Mouse (Mus musculus): ENCODE measurements at regions not wholly inside any gene's neighbourhood (a gene's known extent, or its start where the extent isn't known, plus 50 kb on each side); places are given as distances from the start of the nearest gene placed in this dataset.

- DNase-seq (ENCODE audit: extremely low read depth, insufficient read length, low spot score): no peak
Measured at GRCm38 (mm10) chr1:39047316-39047715, 61.9 kb downstream of the Pdcl3 start.

- no peak for DNase-seq (ENCODE audit: extremely low read depth, insufficient read length, low spot score)
Measured at GRCm38 (mm10) chr1:39057304-39057703, 71.9 kb downstream of the Pdcl3 start.

GRCm38 (mm10) chr1:39062509-39062908 lies 77.1 kb downstream of the Pdcl3 start:
- no peak for DNase-seq (ENCODE audit: extremely low read depth, insufficient read length, low spot score)

- DNase-seq (ENCODE audit: extremely low read depth, insufficient read length, low spot score): no peak
Measured at GRCm38 (mm10) chr1:39063666-39064385, 78.4 kb downstream of the Pdcl3 start.

GRCm38 (mm10) chr1:39064781-39065180 lies 79.4 kb downstream of the Pdcl3 start:
- DNase-seq (ENCODE audit: extremely low read depth, insufficient read length, low spot score): no peak

- no peak for DNase-seq (ENCODE audit: extremely low read depth, insufficient read length, low spot score)
Measured at GRCm38 (mm10) chr1:39067901-39068300, 82.5 kb downstream of the Pdcl3 start.

- no peak for DNase-seq (ENCODE audit: extremely low read depth, insufficient read length, low spot score)
Measured at GRCm38 (mm10) chr1:39069086-39069655, 83.8 kb downstream of the Pdcl3 start.

- no peak for DNase-seq (ENCODE audit: extremely low read depth, insufficient read length, low spot score)
Measured at GRCm38 (mm10) chr1:39069676-39070075, 84.3 kb downstream of the Pdcl3 start.

- no peak for DNase-seq (ENCODE audit: extremely low read depth, insufficient read length, low spot score)
Measured at GRCm38 (mm10) chr1:39075966-39076365, 90.6 kb downstream of the Pdcl3 start.

GRCm38 (mm10) chr1:39078584-39079315 lies 93.3 kb downstream of the Pdcl3 start:
- no peak for DNase-seq (ENCODE audit: extremely low read depth, insufficient read length, low spot score)

- no peak for DNase-seq (ENCODE audit: extremely low read depth, insufficient read length, low spot score)
Measured at GRCm38 (mm10) chr1:39083911-39084826, 98.8 kb downstream of the Pdcl3 start.

GRCm38 (mm10) chr1:39086273-39086672 lies 100.9 kb downstream of the Pdcl3 start:
- no peak for DNase-seq (ENCODE audit: extremely low read depth, insufficient read length, low spot score)

- DNase-seq (ENCODE audit: extremely low read depth, insufficient read length, low spot score): no peak
Measured at GRCm38 (mm10) chr1:39089875-39090274, 103.7 kb upstream of the Npas2 start.

- DNase-seq (ENCODE audit: extremely low read depth, insufficient read length, low spot score): no peak
Measured at GRCm38 (mm10) chr1:39091121-39091520, 102.4 kb upstream of the Npas2 start.

GRCm38 (mm10) chr1:39091638-39092037 lies 101.9 kb upstream of the Npas2 start:
- DNase-seq (ENCODE audit: extremely low read depth, insufficient read length, low spot score): no peak

GRCm38 (mm10) chr1:39093291-39093690 lies 100.2 kb upstream of the Npas2 start:
- no peak for DNase-seq (ENCODE audit: extremely low read depth, insufficient read length, low spot score)

GRCm38 (mm10) chr1:39094001-39094400 lies 99.5 kb upstream of the Npas2 start:
- no peak for DNase-seq (ENCODE audit: extremely low read depth, insufficient read length, low spot score)

GRCm38 (mm10) chr1:39095901-39096300 lies 97.6 kb upstream of the Npas2 start:
- no peak for DNase-seq (ENCODE audit: extremely low read depth, insufficient read length, low spot score)

- DNase-seq (ENCODE audit: extremely low read depth, insufficient read length, low spot score): no peak
Measured at GRCm38 (mm10) chr1:39096726-39097125, 96.8 kb upstream of the Npas2 start.

GRCm38 (mm10) chr1:39097499-39097898 lies 96.0 kb upstream of the Npas2 start:
- no peak for DNase-seq (ENCODE audit: extremely low read depth, insufficient read length, low spot score)

GRCm38 (mm10) chr1:39098154-39098553 lies 95.4 kb upstream of the Npas2 start:
- no peak for DNase-seq (ENCODE audit: extremely low read depth, insufficient read length, low spot score)
